In genomic region chr11:107014597-107015309, GRCm38 (mm10) we compare ENCODE assay signal across 8 mouse cellular contexts. TPM values are rescaled to one million over a fixed set of nuclear protein-coding genes. Genes with fewer than 3 reads are reported as not detected.
DNase-seq lines count a peak whose midpoint lies in the region; ATAC-seq lines count a peak whose summit lies in the region.

No protein-coding gene starts in this region.

- WGBS in heart, embryonic 16.5 days = 37% methylated on average over 14 of the region's 14 CpGs

- H3K27ac ChIP-seq in heart, embryonic 16.5 days (ENCODE audit: low read length) = no peak overlapping the region

- peak overlapping the region; percentile 19 for H3K4me2 ChIP-seq in heart, embryonic 16.5 days (ENCODE audit: low read depth, low read length)

- H3K27me3 ChIP-seq in heart, embryonic 16.5 days (ENCODE audit: control insufficient read depth, insufficient read depth, low read length) = no peaks in the 10 kb centered on the region

- H3K9me3 ChIP-seq in heart, embryonic 16.5 days (replicated peaks; ENCODE audit: control insufficient read depth, low read length) = peaks cover 3% of the 10 kb centered on the region; the same call in 1 of the 2 replicates

- H3K9ac ChIP-seq in heart, embryonic 16.5 days (ENCODE audit: low read length) = no peak overlapping the region

- H3K4me1 ChIP-seq in heart, embryonic 16.5 days (ENCODE audit: control insufficient read depth, insufficient read depth, low read length) = peaks cover 6% of the 10 kb centered on the region

- DNase-seq in heart, adult 11 months = peak; percentile 86
- DNase-seq in heart, postnatal 25 days (ENCODE audit: low spot score) = no peak
- peak; percentile 85 for DNase-seq in ES-CJ7 (ENCODE audit: low read depth, low spot score)
- peak; percentile 74 for DNase-seq in lung, postnatal 36 days
- no peak for DNase-seq in gastrocnemius, postnatal 36 days
- DNase-seq in left cerebral cortex, adult 11 months (ENCODE audit: low spot score) = no peak
- DNase-seq in urinary bladder, postnatal 25 days (ENCODE audit: low spot score) = no peak

- intact Hi-C loops in heart, postnatal 25 days (cut with DNase I) = no loop called here
- intact Hi-C loops in gastrocnemius, postnatal 36 days (cut with DNase I) = no loop called here

- ATAC-seq in heart, embryonic 16.5 days (replicated peaks; ENCODE audit: extremely low read depth, insufficient read depth, low FRiP score) = no peak

- no peaks in the 10 kb centered on the region for H3K36me3 ChIP-seq in heart, embryonic 16.5 days (ENCODE audit: control insufficient read depth, insufficient read depth)

- peak overlapping the region; percentile 20 for H3K4me3 ChIP-seq in heart, embryonic 16.5 days (ENCODE audit: low read length)

RNA-seq across cellular contexts. Expression of gene 1810010H24Rik, which starts 10.7 kb away (rescaled TPM):
- total RNA-seq in heart, postnatal 25 days (2021) = 1 to 10 TPM; 2.3 TPM
- polyA plus RNA-seq in heart, embryonic 16.5 days (2015; fragmentation: Nextera tagmentation; extraction: Ambion mirVana) = 1.6 and 3.7 TPM in 2 replicates
- total RNA-seq in gastrocnemius, postnatal 36 days (2021) = 1 to 10 TPM in 1 of 2 experiments, under 1 TPM in 1; 0.64 to 1.3 TPM

RNA-seq across cellular contexts. Expression of gene Kpna2, which starts 15.4 kb away (rescaled TPM):
- total RNA-seq in heart, postnatal 25 days (2021) = 10 to 100 TPM; 69.0 to 75.5 TPM
- polyA plus RNA-seq in heart, embryonic 16.5 days (2015; fragmentation: Nextera tagmentation; extraction: Ambion mirVana) = 235 and 294 TPM in 2 replicates
- 10 to 100 TPM; 14.4 to 16.7 TPM for total RNA-seq in gastrocnemius, postnatal 36 days (2021)

Comparison
In these comparisons a context has a peak if more than half of its experiments do, and no peak if none do; other contexts are left out.
1. DNase-seq: peak in heart, adult 11 months (single experiment), ES-CJ7 (single experiment) and lung, postnatal 36 days (single experiment); none in heart, postnatal 25 days (single experiment), gastrocnemius, postnatal 36 days (0 of 2), left cerebral cortex, adult 11 months (single experiment) and urinary bladder, postnatal 25 days (single experiment).